Mouse (Mus musculus) 3T3-L1 (cell line): ENCODE results near the gene Hibadh.

Source experiments
- DNase-seq: peaks from one replicate; pipeline ENCODE4 v3.0.0-alpha.2; 2015; ENCODE audit warnings: low read depth, low spot score

Gene Hibadh

GRCm38 (mm10) chr6:52502986-52503385, 137.2 kb downstream of the Hibadh start:
- DNase-seq = no peak

DNA sequence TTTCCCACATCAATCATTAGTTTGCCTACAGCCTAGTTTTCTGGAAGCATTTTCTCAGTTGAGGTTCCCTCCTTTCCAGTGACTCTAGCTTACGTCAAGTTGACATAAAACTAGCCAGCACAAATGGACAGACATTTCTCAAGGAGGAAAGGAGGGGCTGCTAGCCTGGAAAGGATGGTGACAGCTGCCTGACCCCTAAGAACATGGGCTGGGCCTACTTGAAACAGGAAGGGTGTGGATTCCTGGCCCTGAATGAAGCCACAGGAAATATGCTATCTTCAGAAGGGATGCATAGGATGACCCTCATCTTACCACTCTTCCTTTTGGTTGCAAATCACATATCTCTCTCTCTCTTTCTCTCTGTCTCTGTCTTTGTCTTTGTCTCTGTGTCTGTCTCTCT, 138.7 kb downstream of the Hibadh start:
- DNase-seq = no peak
